Mouse (Mus musculus) gastrocnemius, adult 2 months (tissue): ENCODE results near the gene Olfr640. TPM values are rescaled to one million over a fixed set of nuclear protein-coding genes. Genes with fewer than 3 reads are reported as not detected.

ENCODE experiments used
- DNase-seq: peaks from one replicate; pipeline ENCODE4 v3.0.0; 2022
- H3K27ac ChIP-seq: fragments of 200-600 bp; 2 replicates; pipeline ENCODE4 v1.8.1; 2022; ENCODE audit warnings: mild to moderate bottlenecking
- H3K4me3 ChIP-seq: fragments of 200-600 bp; 2 replicates; pipeline ENCODE4 v1.8.1; 2022; ENCODE audit warnings: mild to moderate bottlenecking, moderate library complexity
- CTCF ChIP-seq: fragments of 200-600 bp; IDR thresholded peaks from 2 replicates; pipeline ENCODE4 v1.8.1; 2022; ENCODE audit warnings: antibody characterized with exemption, mild to moderate bottlenecking, moderate library complexity
- intact Hi-C: fragments of 180-260 bp; cut with DNase I; formaldehyde crosslinking; loops from one replicate; pipeline ENCODE4 v1.15.1; 2025
- long read RNA-seq, 2 experiments: library from polyadenylated mRNA; stranded (forward); transcript quantifications; one replicate each; pipeline ENCODE4 v2.0.0; 2021
- total RNA-seq, 2 experiments: library from RNA; stranded (reverse); gene quantifications; 2 replicates each; pipeline ENCODE4 v1.2.3; 2021

Olfr640 gene
- not detected for total RNA-seq
- long read RNA-seq, experiment 1: 0 reads
- long read RNA-seq, experiment 2: 0 reads

GRCm38 (mm10) chr7:104025473-104025872 lies at the start of gene Olfr640:
Olfr640 (minus strand) TSS chr7:104025573.
- no peak for DNase-seq
- intact Hi-C loops: no loop called here
- H3K4me3 ChIP-seq: no peak within 1 kb of the TSS
- no peak for TF ChIP-seq CTCF
- H3K27ac ChIP-seq: no peak within 1 kb of the TSS

GRCm38 (mm10) chr7:104071769-104072168 lies 46.4 kb upstream of the Olfr640 start, which contains the start of gene Olfr644:
Olfr644 (minus strand) TSS chr7:104071869.
- H3K4me3 ChIP-seq: no peak within 1 kb of the TSS
- no peak for TF ChIP-seq CTCF
- no peak for DNase-seq
- H3K27ac ChIP-seq: no peak within 1 kb of the TSS
- intact Hi-C loops: no loop called here

- intact Hi-C loops: no loop called here
- TF ChIP-seq CTCF: no peak
Measured at GRCm38 (mm10) chr7:104061345-104061744, 36.0 kb upstream of the Olfr640 start, which contains the start of gene 4930516K23Rik. 4930516K23Rik (minus strand) TSS chr7:104061445.

GRCm38 (mm10) chr7:104059215-104059614 lies 33.8 kb upstream of the Olfr640 start:
- no peak for TF ChIP-seq CTCF
- Histone ChIP-seq H3K4me3 (no peak overlapping the region), H3K27ac (no peak overlapping the region)
- DNase-seq: no peak
- intact Hi-C loops: no loop called here

More at GRCm38 (mm10) chr7:104061345-104061744, 36.0 kb upstream of the Olfr640 start, which contains the start of gene 4930516K23Rik:
- no peak within 1 kb of the TSS for H3K27ac ChIP-seq
- DNase-seq: no peak
- no peak within 1 kb of the TSS for H3K4me3 ChIP-seq

GRCm38 (mm10) chr7:104052566-104052965 lies 27.2 kb upstream of the Olfr640 start, which contains the start of gene Olfr642:
Olfr642 (minus strand) TSS chr7:104052666.
- Histone ChIP-seq H3K4me3 (no peak within 1 kb of the TSS), H3K27ac (no peak within 1 kb of the TSS)
- intact Hi-C loops: no loop called here
- no peak for DNase-seq
- no peak for TF ChIP-seq CTCF

GRCm38 (mm10) chr7:104050745-104051144 lies 25.4 kb upstream of the Olfr640 start:
- Histone ChIP-seq H3K4me3 (no peak overlapping the region), H3K27ac (no peak overlapping the region)
- TF ChIP-seq CTCF: no peak
- intact Hi-C loops: no loop called here
- no peak for DNase-seq

GRCm38 (mm10) chr7:104035145-104035544 lies 9.8 kb upstream of the Olfr640 start, which contains the start of gene Olfr641:
Olfr641 (plus strand) TSS chr7:104035445.
- no peak within 1 kb of the TSS for H3K4me3 ChIP-seq
- TF ChIP-seq CTCF: no peak
- no peak for DNase-seq
- intact Hi-C loops: no loop called here
- H3K27ac ChIP-seq: no peak within 1 kb of the TSS

GRCm38 (mm10) chr7:104026978-104027377 lies 1.6 kb upstream of the Olfr640 start:
- Histone ChIP-seq H3K4me3 (no peak overlapping the region), H3K27ac (no peak overlapping the region)
- intact Hi-C loops: no loop called here
- DNase-seq: no peak
- no peak for TF ChIP-seq CTCF

- no peak for TF ChIP-seq CTCF
- no peak overlapping the region for H3K4me3 ChIP-seq
- no peak for DNase-seq
- intact Hi-C loops: no loop called here
- no peak overlapping the region for H3K27ac ChIP-seq
Measured at GRCm38 (mm10) chr7:104021651-104022050, 3.7 kb downstream of the Olfr640 start.

- Histone ChIP-seq H3K27ac (no peak overlapping the region), H3K4me3 (no peak overlapping the region)
- no peak for DNase-seq
- intact Hi-C loops: no loop called here
- TF ChIP-seq CTCF: no peak
Measured at GRCm38 (mm10) chr7:104018953-104019352, 6.4 kb downstream of the Olfr640 start.

GRCm38 (mm10) chr7:104017203-104017602 lies 8.2 kb downstream of the Olfr640 start, which contains the start of gene Olfr639:
Olfr639 (minus strand) TSS chr7:104017303.
- H3K27ac ChIP-seq: no peak within 1 kb of the TSS
- TF ChIP-seq CTCF: no peak
- H3K4me3 ChIP-seq: no peak within 1 kb of the TSS
- intact Hi-C loops: no loop called here
- no peak for DNase-seq

GRCm38 (mm10) chr7:103999124-103999523 lies 26.2 kb downstream of the Olfr640 start:
- no peak for TF ChIP-seq CTCF
- no peak for DNase-seq
- Histone ChIP-seq H3K27ac (no peak overlapping the region), H3K4me3 (no peak overlapping the region)
- intact Hi-C loops: no loop called here

GRCm38 (mm10) chr7:103998446-103998845 lies 26.9 kb downstream of the Olfr640 start, which contains the start of gene Olfr638:
Olfr638 (plus strand) TSS chr7:103998746.
- intact Hi-C loops: no loop called here
- no peak within 1 kb of the TSS for H3K27ac ChIP-seq
- no peak within 1 kb of the TSS for H3K4me3 ChIP-seq
- DNase-seq: no peak
- TF ChIP-seq CTCF: no peak

- TF ChIP-seq CTCF: no peak
- Histone ChIP-seq H3K4me3 (no peak overlapping the region), H3K27ac (no peak overlapping the region)
- no peak for DNase-seq
- intact Hi-C loops: no loop called here
Measured at GRCm38 (mm10) chr7:103971782-103972181, 53.6 kb downstream of the Olfr640 start.
